Comparison of ENCODE assay signal across 29 mouse cellular contexts in the genomic region with DNA sequence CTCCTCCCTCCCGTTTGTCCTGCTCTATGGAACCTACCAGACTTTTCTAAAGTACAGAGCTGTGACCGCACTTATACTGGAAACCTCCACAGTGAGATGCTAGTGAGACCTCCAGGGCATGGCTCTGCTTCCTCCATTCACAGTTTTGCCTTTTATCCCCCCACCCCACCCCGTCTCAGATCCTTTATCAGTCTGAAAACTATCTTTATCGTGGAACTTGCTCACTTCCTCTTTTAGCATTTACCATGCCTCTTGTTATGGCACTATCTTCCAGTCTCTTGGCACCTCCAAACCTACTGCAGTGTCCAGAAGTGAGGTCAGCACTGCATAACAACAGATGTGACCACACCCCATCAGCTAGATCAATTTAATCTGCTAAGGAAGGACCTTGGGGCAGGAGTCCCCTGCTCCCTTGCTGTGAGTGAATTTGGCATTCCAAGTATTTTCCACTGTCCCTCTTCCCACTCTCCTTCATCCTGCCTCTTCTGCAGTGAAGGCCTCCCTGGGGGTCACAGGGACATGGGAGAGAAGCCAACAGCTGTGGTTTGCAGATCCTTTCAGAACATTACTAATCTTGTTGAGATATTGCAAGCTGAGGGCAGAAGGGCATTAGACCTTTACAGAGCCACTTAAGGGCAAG. TPM values are rescaled to one million over a fixed set of nuclear protein-coding genes. Genes with fewer than 3 reads are reported as not detected.
DNase-seq lines count a peak whose midpoint lies in the region; ATAC-seq and TF ChIP-seq lines count a peak whose summit lies in the region.
"Had no signal": no experiment of that assay in that cellular context is flagged by ENCODE, and none has a peak within 500 bp of the region (broad histone marks: within the 10 kb centered on the region; RNA-seq: fewer than 3 reads in every experiment).

No protein-coding gene starts in this region.

- H3K4me3 ChIP-seq in gastrocnemius, adult 2 months = no peak overlapping the region
- H3K4me3 ChIP-seq: hindbrain, embryonic 12.5 days; left cerebral cortex, adult 2 months; midbrain, embryonic 15.5 days had no signal

- intact Hi-C loops in gastrocnemius, adult 2 months (cut with DNase I) = no loop called here
- intact Hi-C loops in gastrocnemius, postnatal 14 days (cut with DNase I; ENCODE audit: low total_unique reads) = no loop called here

- peak overlapping the region; percentile 31; the same call in 1 of the 2 replicates for H3K27ac ChIP-seq in gastrocnemius, adult 2 months
- H3K27ac ChIP-seq: hindbrain, embryonic 12.5 days; left cerebral cortex, adult 2 months; midbrain, embryonic 15.5 days had no signal

- TF ChIP-seq CTCF in gastrocnemius, adult 2 months (IDR thresholded peaks at IDR 0.05) = no peak

- ATAC-seq in megakaryocyte progenitor cell, adult 5-6 weeks (replicated peaks; ENCODE audit: poor library complexity) = peak; percentile 5; the same call in 1 of the 2 replicates
- no peak for ATAC-seq in CD4-positive, CD25-positive, alpha-beta regulatory T cell, adult 4 months
- no peak for ATAC-seq in inflammation-experienced regulatory T-cells, adult 6 months
- ATAC-seq: forebrain, embryonic 16.5 days; midbrain, embryonic 15.5 days had no signal

- DNase-seq in gastrocnemius, adult 2 months = no peak
- DNase-seq in gastrocnemius, postnatal 14 days = no peak
- DNase-seq in 3T3-L1 (ENCODE audit: low read depth, low spot score) = peak; percentile 53
- DNase-seq in ES-CJ7 (ENCODE audit: low read depth, low spot score) = peak; percentile 28
- no peak for DNase-seq in layer of hippocampus, adult 11-12 months (ENCODE audit: low spot score)
- DNase-seq: cerebellum, adult 9-11 months; heart, postnatal 14 days; kidney, adult 8-10 months; kidney, postnatal 14 days; left cerebral cortex, postnatal 4 days; liver; lung, adult 2 months; retina, postnatal 1 day; thymus, postnatal 36 days had no signal

RNA-seq across cellular contexts. Expression of gene Nagk, which starts 3.4 kb away (rescaled TPM):
- total RNA-seq in gastrocnemius, adult 2 months (2021) = 1 to 10 TPM; 5.3 to 5.5 TPM
- total RNA-seq in gastrocnemius, postnatal 14 days (2021) = 1 to 10 TPM; 6.8 to 8.4 TPM
- 19.7 and 21.5 TPM in 2 replicates for total RNA-seq in megakaryocyte progenitor cell, adult 5-6 weeks (2015)
- 12.4 and 13.2 TPM in 2 replicates for total RNA-seq in megakaryocyte progenitor cell, adult 5-6 weeks (2017)
- polyA plus RNA-seq in CD4-positive, CD25-positive, alpha-beta regulatory T cell, adult 4 months (2017; shearing (Covaris generic)) = 10 to 100 TPM; 31.0 to 32.7 TPM
- polyA plus RNA-seq in inflammation-experienced regulatory T-cells, adult 6 months (2017; shearing (Covaris generic)) = 10 to 100 TPM; 24.2 to 42.4 (median 38.8) TPM

RNA-seq across cellular contexts. Expression of gene Tex261, which starts 15.8 kb away (rescaled TPM):
- 10 to 100 TPM; 42.0 to 47.9 TPM for total RNA-seq in gastrocnemius, adult 2 months (2021)
- 10 to 100 TPM; 35.5 to 35.8 TPM for total RNA-seq in gastrocnemius, postnatal 14 days (2021)
- total RNA-seq in megakaryocyte progenitor cell, adult 5-6 weeks (2015) = 57.5 TPM in 2 replicates
- 36.5 and 39.8 TPM in 2 replicates for total RNA-seq in megakaryocyte progenitor cell, adult 5-6 weeks (2017)
- 10 to 100 TPM; 78.1 to 88.1 TPM for polyA plus RNA-seq in CD4-positive, CD25-positive, alpha-beta regulatory T cell, adult 4 months (2017; shearing (Covaris generic))
- polyA plus RNA-seq in inflammation-experienced regulatory T-cells, adult 6 months (2017; shearing (Covaris generic)) = 100 to 1,000 TPM in 1 of 3 experiments, 10 to 100 TPM in 2; 67.9 to 100 (median 91.6) TPM

RNA-seq across cellular contexts. Expression of gene Ankrd53, which starts 28.9 kb away (rescaled TPM):
- not detected for total RNA-seq in gastrocnemius, adult 2 months (2021)
- total RNA-seq in gastrocnemius, postnatal 14 days (2021) = not detected
- not detected in 2 replicates for total RNA-seq in megakaryocyte progenitor cell, adult 5-6 weeks (2015)
- not detected in 2 replicates for total RNA-seq in megakaryocyte progenitor cell, adult 5-6 weeks (2017)
- polyA plus RNA-seq in CD4-positive, CD25-positive, alpha-beta regulatory T cell, adult 4 months (2017; shearing (Covaris generic)) = not detected
- polyA plus RNA-seq in inflammation-experienced regulatory T-cells, adult 6 months (2017; shearing (Covaris generic)) = under 1 TPM in 1 of 3 experiments, not detected in 2; 0.29 TPM
- total RNA-seq: gastrocnemius, adult 8-10 months; heart, postnatal 14 days; layer of hippocampus, adult 8-10 months; left cerebral cortex, adult 2 months; left cerebral cortex, postnatal 4 days; megakaryocyte-erythroid progenitor cell, adult 5-6 weeks; neutrophil, adult 5-6 weeks had no signal
- polyA plus RNA-seq: brain, embryonic 14.5 days; heart, embryonic 11.5 days; hindbrain, embryonic 12.5 days; lung, adult 2 months; small intestine, adult 2 months had no signal

RNA-seq across cellular contexts. Expression of gene Paip2b, which starts 40.2 kb away (rescaled TPM):
- 100 to 1,000 TPM in 1 of 2 experiments, 10 to 100 TPM in 1; 89.1 to 102 TPM for total RNA-seq in gastrocnemius, adult 2 months (2021)
- 10 to 100 TPM; 32.4 to 47.7 TPM for total RNA-seq in gastrocnemius, postnatal 14 days (2021)
- total RNA-seq in megakaryocyte progenitor cell, adult 5-6 weeks (2015) = 5.8 and 8.7 TPM in 2 replicates
- total RNA-seq in megakaryocyte progenitor cell, adult 5-6 weeks (2017) = 12.7 and 14.1 TPM in 2 replicates
- polyA plus RNA-seq in CD4-positive, CD25-positive, alpha-beta regulatory T cell, adult 4 months (2017; shearing (Covaris generic)) = 10 to 100 TPM; 18.5 to 36.3 TPM
- 10 to 100 TPM; 19.6 to 30.8 (median 21.7) TPM for polyA plus RNA-seq in inflammation-experienced regulatory T-cells, adult 6 months (2017; shearing (Covaris generic))

RNA-seq across cellular contexts. Expression of gene Atp6v1b1, which starts 48.6 kb away (rescaled TPM):
- not detected for total RNA-seq in gastrocnemius, adult 2 months (2021)
- total RNA-seq in gastrocnemius, postnatal 14 days (2021) = not detected
- not detected in 2 replicates for total RNA-seq in megakaryocyte progenitor cell, adult 5-6 weeks (2015)
- total RNA-seq in megakaryocyte progenitor cell, adult 5-6 weeks (2017) = not detected in 2 replicates
- not detected for polyA plus RNA-seq in CD4-positive, CD25-positive, alpha-beta regulatory T cell, adult 4 months (2017; shearing (Covaris generic))
- polyA plus RNA-seq in inflammation-experienced regulatory T-cells, adult 6 months (2017; shearing (Covaris generic)) = not detected
- total RNA-seq: adrenal gland, adult 18-20 months; gastrocnemius, adult 8-10 months; megakaryocyte-erythroid progenitor cell, adult 5-6 weeks; neutrophil, adult 5-6 weeks had no signal
- polyA plus RNA-seq: heart, embryonic 11.5 days; hindbrain, embryonic 12.5 days; midbrain, embryonic 15.5 days; small intestine, adult 2 months had no signal

Comparison
In these comparisons a context has a peak if more than half of its experiments do, and no peak if none do; other contexts are left out.
1. DNase-seq: peak in 3T3-L1 (single experiment) and ES-CJ7 (single experiment); none in gastrocnemius, adult 2 months (single experiment), gastrocnemius, postnatal 14 days (single experiment) and layer of hippocampus, adult 11-12 months (single experiment).